Mouse (Mus musculus) neural tube, embryonic 11.5 days (tissue): ENCODE measurements around the gene Cib3. TPM values are rescaled to one million over a fixed set of nuclear protein-coding genes. Genes with fewer than 3 reads are reported as not detected.

Experiments
- ATAC-seq: fragments of 200-750 bp; cut with Nextera tagmentation; 2 replicates; pipeline ENCODE4 v1.8.0; 2017; ENCODE audit warnings: moderate number of reproducible peaks, mild to moderate bottlenecking, moderate TSS enrichment, moderate library complexity; ENCODE audit not compliant: insufficient read depth, low FRiP score, low TSS enrichment
- DNase-seq: peaks from one replicate; pipeline ENCODE4 v3.0.0-alpha.2; 2015; ENCODE audit warnings: low spot score
- H3K27ac ChIP-seq: fragments of 300-500 bp; sonication (generic); 2 replicates; pipeline ENCODE4 v1.5.1; 2014; ENCODE audit warnings: low read depth, mild to moderate bottlenecking, low read length
- H3K27me3 ChIP-seq: fragments of 300-500 bp; sonication (generic); 2 replicates; pipeline ENCODE4 v1.6.1; 2014; ENCODE audit warnings: mild to moderate bottlenecking, low read length, mixed read lengths; ENCODE audit not compliant: control insufficient read depth, insufficient read depth
- H3K36me3 ChIP-seq: fragments of 300-500 bp; sonication (generic); 2 replicates; pipeline ENCODE4 v1.6.1; 2014; ENCODE audit warnings: mild to moderate bottlenecking, low read length, moderate library complexity, mixed read lengths; ENCODE audit not compliant: control insufficient read depth, insufficient read depth
- H3K4me1 ChIP-seq: fragments of 300-500 bp; sonication (generic); 2 replicates; pipeline ENCODE4 v1.6.1; 2014; ENCODE audit warnings: low read length, mixed read lengths; ENCODE audit not compliant: control insufficient read depth, insufficient read depth
- H3K4me2 ChIP-seq: fragments of 300-500 bp; sonication (generic); 2 replicates; pipeline ENCODE4 v1.6.1; 2014; ENCODE audit warnings: low read depth, mild to moderate bottlenecking, moderate library complexity
- H3K4me3 ChIP-seq: fragments of 300-500 bp; sonication (generic); 2 replicates; pipeline ENCODE4 v1.5.1; 2014; ENCODE audit warnings: low read depth, low read length
- H3K9ac ChIP-seq: fragments of 300-500 bp; sonication (generic); 2 replicates; pipeline ENCODE4 v1.6.1; 2014; ENCODE audit warnings: mild to moderate bottlenecking, low read length
- H3K9me3 ChIP-seq: fragments of 300-500 bp; sonication (generic); 2 replicates; pipeline ENCODE4 v1.6.1; 2016; ENCODE audit warnings: low read length; ENCODE audit not compliant: control insufficient read depth
- WGBS: fragments of 180-500 bp; shearing (Covaris S2); extraction: QIAGEN DNeasy Blood & Tissue Kit; methylation state at CpG from one replicate; pipeline ENCODE4 v1.1.7; 2014; 5-methylcytosine and 5-hydroxymethylcytosine counted together
- polyA plus RNA-seq: library from polyadenylated mRNA; unstranded; fragments of >200 nt; fragmentation: Nextera tagmentation; extraction: Ambion mirVana; gene quantifications from 2 replicates; pipeline ENCODE4 v1.2.1, GENCODE M21; 2014

The Cib3 gene
- polyA plus RNA-seq, 1 experiment from 2014 or later: not detected

DNA sequence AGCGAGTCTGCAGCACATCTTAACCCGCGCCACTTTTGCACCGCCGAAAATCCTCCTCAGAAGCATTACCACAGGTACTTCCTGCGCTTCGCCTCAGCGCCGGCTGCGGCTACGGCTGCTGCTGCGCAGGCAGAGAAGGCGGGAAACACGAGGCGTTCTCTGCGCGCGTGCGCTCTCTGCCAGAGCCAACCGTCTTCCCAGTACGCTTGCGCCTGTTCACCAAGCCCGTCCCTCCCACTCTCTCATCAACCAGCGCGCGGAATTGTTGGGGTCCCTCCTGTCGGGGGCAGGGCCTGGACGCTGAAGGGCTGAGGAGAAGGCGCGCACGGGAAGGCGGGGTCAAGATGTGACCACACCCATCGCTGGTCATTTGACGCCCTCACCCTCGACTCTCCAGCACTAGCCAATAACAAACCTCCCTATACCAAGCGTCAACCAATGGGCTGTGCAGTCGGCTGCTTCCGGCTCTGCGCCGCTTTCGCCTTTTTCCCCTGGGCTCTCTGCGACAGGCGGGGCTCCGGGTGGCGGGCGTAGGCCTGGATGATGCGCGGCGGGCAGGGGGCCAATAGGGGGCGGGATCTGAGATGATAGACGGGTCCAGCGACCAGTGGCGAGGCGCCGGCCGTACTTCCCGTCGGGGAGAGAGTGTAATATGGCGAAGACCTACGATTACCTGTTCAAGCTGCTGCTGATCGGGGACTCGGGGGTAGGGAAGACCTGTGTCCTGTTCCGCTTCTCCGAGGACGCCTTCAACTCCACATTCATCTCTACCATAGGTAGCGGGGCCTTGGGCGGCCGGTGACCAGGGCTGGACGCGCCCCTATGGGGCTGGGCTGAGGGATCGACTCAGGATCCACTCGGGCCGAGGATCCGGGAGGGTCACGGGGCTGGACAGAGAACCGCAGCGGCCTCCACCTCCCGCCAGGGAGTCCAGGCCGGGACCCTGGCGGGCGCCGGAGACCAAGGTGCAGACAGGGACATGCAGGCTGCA is 51.6 kb downstream of the Cib3 start, which contains the start of gene Rab8a:
TSS of gene Rab8a (plus strand) at position 494 of the 991 bp plus-strand sequence.
- peak within 1 kb of the TSS; percentile 72 for H3K4me2 ChIP-seq
- peaks cover 8% of the 10 kb centered on the region for H3K4me1 ChIP-seq
- peak within 1 kb of the TSS; percentile 86 for H3K9ac ChIP-seq
- no peaks in the 10 kb centered on the region for H3K27me3 ChIP-seq
- H3K27ac ChIP-seq: 0 out of 2 replicates have a peak within 1 kb of the TSS, but pooled peaks have one; percentile 45
- ATAC-seq (peak; percentile 99), DNase-seq (peak; percentile 99)
- H3K9me3 ChIP-seq: no peaks in the 10 kb centered on the region
- H3K36me3 ChIP-seq: no peaks in the 10 kb centered on the region; the same call in 1 of the 2 replicates
- H3K4me3 ChIP-seq: peak within 1 kb of the TSS; percentile 95
- under 1% methylated on average over 82 of the region's 82 CpGs for WGBS

DNA sequence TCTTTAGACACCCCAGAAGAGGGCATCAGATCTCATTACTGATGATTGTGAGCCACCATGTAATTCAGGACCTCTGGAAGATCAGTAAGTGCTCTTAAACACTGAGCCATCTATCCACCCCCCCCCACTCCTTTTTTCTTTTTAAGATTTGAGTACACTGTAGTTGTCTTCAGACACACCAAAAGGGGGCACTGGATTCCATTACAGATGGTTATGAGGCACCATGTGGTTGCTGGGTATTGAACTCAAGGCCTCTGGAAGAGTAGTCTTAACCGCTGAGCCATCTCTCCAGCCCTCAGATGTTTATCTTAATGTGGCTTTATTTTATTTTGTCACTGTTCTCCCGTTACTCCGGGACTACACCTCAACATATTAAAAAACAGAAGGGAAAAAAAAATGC is 52.6 kb downstream of the Cib3 start:
- H3K36me3 ChIP-seq: no peaks in the 10 kb centered on the region; the same call in 1 of the 2 replicates
- H3K4me3 ChIP-seq: no peak overlapping the region
- no peaks in the 10 kb centered on the region for H3K27me3 ChIP-seq
- H3K9ac ChIP-seq: no peak overlapping the region
- H3K4me1 ChIP-seq: peaks cover 8% of the 10 kb centered on the region
- H3K9me3 ChIP-seq: no peaks in the 10 kb centered on the region
- no peak for ATAC-seq
- DNase-seq: no peak
- WGBS: 75% methylated on average over 3 of the region's 3 CpGs
- H3K27ac ChIP-seq: no peak overlapping the region
- peak overlapping the region; percentile 33 for H3K4me2 ChIP-seq

DNA sequence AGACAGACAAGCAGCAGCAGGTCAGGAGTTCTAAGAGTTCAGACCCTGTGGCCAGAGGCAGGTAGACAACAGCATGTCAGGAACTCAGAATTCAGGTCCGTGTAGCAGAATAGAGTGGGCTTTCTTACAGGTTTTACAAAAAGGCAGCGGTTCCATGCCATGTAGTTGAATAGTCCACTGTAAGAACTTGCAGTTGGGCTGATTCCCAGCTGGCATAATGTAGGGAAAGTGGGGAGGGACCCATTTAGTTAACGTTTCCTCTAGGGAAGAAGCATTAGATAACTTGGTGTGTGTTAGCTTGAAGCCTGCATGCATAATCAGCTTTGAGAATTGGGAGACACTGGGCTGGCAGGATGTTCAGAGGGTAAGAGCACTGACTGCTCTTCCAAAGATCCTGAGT is 53.9 kb downstream of the Cib3 start:
- no peak overlapping the region for H3K4me2 ChIP-seq

DNA sequence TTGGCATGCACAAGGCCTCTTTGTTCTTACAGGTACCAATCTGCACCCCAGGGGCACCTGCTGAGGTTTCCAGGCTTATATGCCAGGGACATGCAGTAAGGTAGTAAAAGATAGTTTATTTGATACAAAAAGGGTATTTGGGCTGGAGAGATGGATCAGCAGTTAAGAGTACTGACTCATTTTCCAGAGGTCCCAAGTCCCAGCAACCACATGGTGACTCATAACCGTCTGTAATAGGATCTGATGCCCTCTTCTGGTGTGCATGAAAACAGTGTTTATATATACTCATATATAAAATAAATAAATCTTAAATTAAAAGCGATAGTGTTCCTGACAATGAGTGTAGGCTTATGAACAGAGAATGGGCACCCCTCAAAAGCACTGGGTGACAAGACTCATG is 54.5 kb downstream of the Cib3 start:
- no peak overlapping the region for H3K4me3 ChIP-seq
- 90% methylated on average over 2 of the region's 2 CpGs for WGBS
- ATAC-seq (no peak), DNase-seq (no peak)
- H3K36me3 ChIP-seq: no peaks in the 10 kb centered on the region
- H3K9ac ChIP-seq: no peak overlapping the region
- no peaks in the 10 kb centered on the region for H3K9me3 ChIP-seq
- peaks cover 8% of the 10 kb centered on the region for H3K4me1 ChIP-seq
- no peaks in the 10 kb centered on the region for H3K27me3 ChIP-seq
- H3K4me2 ChIP-seq: no peak overlapping the region
- H3K27ac ChIP-seq: no peak overlapping the region

More for the DNA sequence above, 53.9 kb downstream of the Cib3 start:
- no peak for ATAC-seq
- H3K27me3 ChIP-seq: no peaks in the 10 kb centered on the region
- 81% methylated on average over 3 of the region's 3 CpGs for WGBS
- no peak for DNase-seq
- no peak overlapping the region for H3K4me3 ChIP-seq
- no peak overlapping the region for H3K9ac ChIP-seq
- no peak overlapping the region for H3K27ac ChIP-seq
- no peaks in the 10 kb centered on the region for H3K36me3 ChIP-seq
- H3K9me3 ChIP-seq: no peaks in the 10 kb centered on the region
- peaks cover 8% of the 10 kb centered on the region for H3K4me1 ChIP-seq

Other genes with a start within 250 kb of the Cib3 start
- 0.36 and 0.92 TPM in 2 replicates for gene Cyp4f18, start 203.2 kb downstream of the Cib3 start, polyA plus RNA-seq
- gene Olfr372, start 171.6 kb downstream of the Cib3 start, polyA plus RNA-seq: not detected in 2 replicates
- not detected in 2 replicates for gene Olfr373, start 129.7 kb downstream of the Cib3 start, polyA plus RNA-seq
- gene Olfr374, start 105.8 kb downstream of the Cib3 start, polyA plus RNA-seq: not detected in 2 replicates
- gene Tpm4, start 77.9 kb downstream of the Cib3 start, polyA plus RNA-seq: 554 and 563 TPM in 2 replicates
- gene Rab8a, start 51.6 kb downstream of the Cib3 start, polyA plus RNA-seq: 105 and 110 TPM in 2 replicates
- not detected in 2 replicates for gene Hsh2d, start 23.2 kb downstream of the Cib3 start, polyA plus RNA-seq
- gene Gm11034, start 799 bp upstream of the Cib3 start, polyA plus RNA-seq: not detected in 2 replicates
- 80.1 and 80.6 TPM in 2 replicates for gene Fam32a, start 6.9 kb upstream of the Cib3 start, polyA plus RNA-seq
- gene Ap1m1, start 27.2 kb upstream of the Cib3 start, polyA plus RNA-seq: 178 and 184 TPM in 2 replicates
- gene Gm10282, start 92.4 kb upstream of the Cib3 start, polyA plus RNA-seq: 35.7 and 38.2 TPM in 2 replicates
- gene Klf2, start 106.2 kb upstream of the Cib3 start, polyA plus RNA-seq: 6.0 and 6.2 TPM in 2 replicates
- gene Eps15l1, start 208.6 kb upstream of the Cib3 start, polyA plus RNA-seq: 77.7 and 81.0 TPM in 2 replicates
- 1.2 and 1.9 TPM in 2 replicates for gene Calr3, start 231.0 kb upstream of the Cib3 start, polyA plus RNA-seq
- gene 1700030K09Rik, start 231.0 kb upstream of the Cib3 start, polyA plus RNA-seq: 13.3 and 15.4 TPM in 2 replicates